Mouse (Mus musculus) liver, embryonic 18 days (tissue): ENCODE measurements around the gene Prss35. TPM values are rescaled to one million over a fixed set of nuclear protein-coding genes. Genes with fewer than 3 reads are reported as not detected.

ENCODE experiments used
- polyA plus RNA-seq: library from polyadenylated mRNA; depleted of rRNA; stranded (reverse); fragments of >200 nt; gene quantifications from 2 replicates; pipeline ENCODE4 v1.2.3, GENCODE M21; 2012; rRNA removed

Prss35 gene
- polyA plus RNA-seq = 1.4 and 1.5 TPM in 2 replicates

DNA sequence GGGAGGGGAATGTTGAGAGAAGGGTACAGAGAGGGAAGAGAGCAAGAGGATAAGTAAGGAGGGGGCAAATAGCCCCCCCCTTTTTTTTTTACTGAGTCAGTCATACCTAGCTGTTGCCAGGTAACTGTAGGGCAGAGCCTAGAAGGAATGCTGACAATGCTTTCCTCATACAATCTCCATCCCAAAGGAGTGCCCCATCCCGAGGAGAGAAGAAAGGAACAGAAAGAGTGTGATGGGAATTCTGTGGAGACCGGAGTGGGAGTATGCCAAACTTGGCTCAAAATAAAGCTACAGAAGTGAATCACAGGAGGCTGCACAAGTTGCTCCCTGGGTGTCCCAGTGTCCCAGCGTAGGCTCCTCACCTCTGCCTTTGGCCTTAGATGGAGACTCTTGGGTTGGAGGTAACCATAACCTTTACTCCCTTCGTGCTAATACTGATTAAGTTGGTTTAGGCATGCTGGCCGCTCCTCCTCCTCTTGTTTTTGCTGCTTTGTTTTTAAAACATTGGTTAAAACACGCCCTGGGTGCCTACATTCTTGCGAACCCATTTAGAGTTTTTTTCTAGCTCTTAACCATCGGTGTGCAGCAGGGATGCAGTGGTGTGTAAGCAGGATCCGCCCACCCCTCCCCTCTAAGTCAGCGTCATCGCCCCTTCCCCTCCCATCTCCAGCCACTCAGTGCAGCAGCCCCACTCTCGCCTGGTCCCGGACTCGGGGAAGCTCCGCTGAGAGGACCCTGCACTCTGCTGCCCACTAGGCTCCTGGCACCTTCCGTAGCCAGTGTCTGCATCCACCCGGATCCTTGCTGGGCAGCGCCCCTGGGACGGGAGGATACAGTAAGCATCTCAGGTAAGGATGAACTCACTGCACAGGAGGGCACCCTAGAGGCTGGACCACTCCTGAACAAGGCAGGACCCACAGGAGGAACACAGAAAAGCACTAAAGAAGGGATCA, at the start of gene Prss35:
Gene Prss35, plus strand, starts transcription at position 691 of the 953 bp plus-strand sequence.

GRCm38 (mm10) chr9:86695818-86696261, 47.6 kb upstream of the Prss35 start, which contains the start of gene Me1:
Me1 (minus strand) TSS chr9:86695953.

Other genes with a start within 250 kb of the Prss35 start
- 11.8 and 13.4 TPM in 2 replicates for gene Pgm3, start 171.8 kb upstream of the Prss35 start, polyA plus RNA-seq
- 0.44 and 0.79 TPM in 2 replicates for gene Rwdd2a, start 171.7 kb upstream of the Prss35 start, polyA plus RNA-seq
- gene Me1, start 47.7 kb upstream of the Prss35 start, polyA plus RNA-seq = 6.0 and 12.2 TPM in 2 replicates
- 0.02 and 0.07 TPM in 2 replicates for gene Snap91, start 137.0 kb downstream of the Prss35 start, polyA plus RNA-seq